Mouse (Mus musculus) kidney, postnatal 0 days (tissue): Measurements from ENCODE around the gene Gid4. TPM values are rescaled to one million over a fixed set of nuclear protein-coding genes. Genes with fewer than 3 reads are reported as not detected.
A peak's percentile ranks its signal among the peaks of the same experiment; 100 is the strongest.

ENCODE experiments used
- ATAC-seq: fragments of 200-750 bp; cut with Nextera tagmentation; replicated peaks from 2 replicates; pipeline ENCODE4 v1.8.0; 2017; ENCODE audit warnings: low read depth, moderate number of reproducible peaks, moderate TSS enrichment, moderate library complexity; ENCODE audit not compliant: low FRiP score
- DNase-seq: peaks from one replicate; pipeline ENCODE4 v3.0.0-alpha.2; 2016; ENCODE audit warnings: low spot score
- H3K27ac ChIP-seq: fragments of 300-500 bp; sonication (generic); 2 replicates; pipeline ENCODE4 v1.5.1; 2014; ENCODE audit warnings: mild to moderate bottlenecking
- H3K27me3 ChIP-seq: fragments of 300-500 bp; sonication (generic); 2 replicates; pipeline ENCODE4 v1.6.1; 2014; ENCODE audit warnings: low read length, mixed read lengths; ENCODE audit not compliant: insufficient read depth
- H3K36me3 ChIP-seq: fragments of 300-500 bp; sonication (generic); 2 replicates; pipeline ENCODE4 v1.6.1; 2014; ENCODE audit warnings: low read length, mixed read lengths; ENCODE audit not compliant: insufficient read depth
- H3K4me1 ChIP-seq: fragments of 300-500 bp; sonication (generic); replicated peaks from 2 replicates; pipeline ENCODE4 v1.6.1; 2014; ENCODE audit warnings: antibody characterized with exemption, low read length, mixed read lengths; ENCODE audit not compliant: insufficient read depth
- H3K4me2 ChIP-seq: fragments of 300-500 bp; sonication (generic); 2 replicates; pipeline ENCODE4 v1.6.1; 2014; ENCODE audit warnings: mild to moderate bottlenecking, low read length, moderate library complexity, mixed read lengths
- H3K4me3 ChIP-seq: fragments of 300-500 bp; sonication (generic); replicated peaks from 2 replicates; pipeline ENCODE4 v1.5.1; 2014; ENCODE audit warnings: low read depth, low read length
- H3K9ac ChIP-seq: fragments of 300-500 bp; sonication (generic); 2 replicates; pipeline ENCODE4 v1.6.1; 2014; ENCODE audit warnings: low read depth, low read length
- H3K9me3 ChIP-seq: fragments of 300-500 bp; sonication (generic); replicated peaks from 2 replicates; pipeline ENCODE4 v1.6.1; 2016; ENCODE audit warnings: low read length, inconsistent platforms, mixed read lengths
- CTCF ChIP-seq: IDR thresholded peaks from 2 replicates; pipeline ENCODE4 v1.5.1; 2016; ENCODE audit warnings: antibody characterized with exemption, low read depth, mild to moderate bottlenecking, moderate library complexity
- WGBS: fragments of 180-500 bp; shearing (Covaris S2); extraction: QIAGEN DNeasy Blood & Tissue Kit; methylation state at CpG from one replicate; pipeline ENCODE4 v1.1.7; 2014; 5-methylcytosine and 5-hydroxymethylcytosine counted together
- polyA plus RNA-seq: library from polyadenylated mRNA; unstranded; fragments of >200 nt; fragmentation: Nextera tagmentation; extraction: Ambion mirVana; gene quantifications from 2 replicates; pipeline ENCODE4 v1.2.1, GENCODE M21; 2015

Gid4 gene
- polyA plus RNA-seq, 1 experiment from 2014 or later, result 18.3 TPM

- Histone ChIP-seq H3K36me3 (no peaks in the 10 kb centered on the region), H3K4me2 (peak overlapping the region; percentile 21), H3K4me3 (no peak overlapping the region), H3K27me3 (no peaks in the 10 kb centered on the region), H3K9me3 (no peaks in the 10 kb centered on the region), H3K27ac (no peak overlapping the region), H3K9ac (no peak overlapping the region), H3K4me1 (no peaks in the 10 kb centered on the region)
- 10% methylated on average over 16 of the region's 16 CpGs for WGBS
- no peak for TF ChIP-seq CTCF
- DNase-seq (no peak), ATAC-seq (no peak)
These were observed 32.1 kb upstream of the Gid4 start for GRCm38 (mm10) chr11:60384762-60385421.

- ATAC-seq, result no peak
- 83% methylated on average over 5 of the region's 5 CpGs for WGBS
- Histone ChIP-seq H3K9me3 (no peaks in the 10 kb centered on the region), H3K36me3 (no peaks in the 10 kb centered on the region), H3K9ac (no peak overlapping the region), H3K4me1 (no peaks in the 10 kb centered on the region), H3K4me3 (no peak overlapping the region), H3K27ac (no peak overlapping the region), H3K4me2 (no peak overlapping the region), H3K27me3 (no peaks in the 10 kb centered on the region)
- DNase-seq, result no peak
- TF ChIP-seq CTCF, result no peak
These were observed 31.0 kb upstream of the Gid4 start for GRCm38 (mm10) chr11:60385946-60386345.

GRCm38 (mm10) chr11:60387944-60388343 lies 29.0 kb upstream of the Gid4 start:
- DNase-seq, result no peak
- no peaks in the 10 kb centered on the region for H3K27me3 ChIP-seq
- 83% methylated on average over 2 of the region's 2 CpGs for WGBS
- H3K4me2 ChIP-seq, result no peak overlapping the region
- no peaks in the 10 kb centered on the region for H3K9me3 ChIP-seq
- no peak overlapping the region for H3K9ac ChIP-seq
- TF ChIP-seq CTCF, result no peak
- H3K4me3 ChIP-seq, result no peak overlapping the region
- ATAC-seq, result no peak
- H3K27ac ChIP-seq, result no peak overlapping the region
- H3K36me3 ChIP-seq, result no peaks in the 10 kb centered on the region
- H3K4me1 ChIP-seq, result no peaks in the 10 kb centered on the region

GRCm38 (mm10) chr11:60391346-60391745 lies 25.6 kb upstream of the Gid4 start:
- no peaks in the 10 kb centered on the region for H3K36me3 ChIP-seq
- no peaks in the 10 kb centered on the region for H3K4me1 ChIP-seq
- H3K9ac ChIP-seq, result no peak overlapping the region
- no peaks in the 10 kb centered on the region for H3K27me3 ChIP-seq
- no peak for ATAC-seq
- H3K4me2 ChIP-seq, result no peak overlapping the region
- no peak for DNase-seq
- H3K4me3 ChIP-seq, result no peak overlapping the region
- H3K27ac ChIP-seq, result no peak overlapping the region
- no peak for TF ChIP-seq CTCF
- 84% methylated on average over 6 of the region's 6 CpGs for WGBS
- H3K9me3 ChIP-seq, result no peaks in the 10 kb centered on the region

- H3K4me3 ChIP-seq, result no peak overlapping the region
- no peak for DNase-seq
- 63% methylated on average over 6 of the region's 6 CpGs for WGBS
These were observed 20.4 kb upstream of the Gid4 start for GRCm38 (mm10) chr11:60396546-60396945.

GRCm38 (mm10) chr11:60397172-60397571 lies 19.8 kb upstream of the Gid4 start:
- Histone ChIP-seq H3K4me2 (no peak overlapping the region), H3K27ac (no peak overlapping the region), H3K27me3 (no peaks in the 10 kb centered on the region), H3K4me1 (no peaks in the 10 kb centered on the region), H3K9me3 (no peaks in the 10 kb centered on the region), H3K36me3 (peaks cover 7% of the 10 kb centered on the region; the same call in 1 of the 2 replicates), H3K9ac (no peak overlapping the region), H3K4me3 (no peak overlapping the region)
- no peak for DNase-seq
- no peak for ATAC-seq
- 83% methylated on average over 2 of the region's 2 CpGs for WGBS
- no peak for TF ChIP-seq CTCF

More at GRCm38 (mm10) chr11:60396546-60396945, 20.4 kb upstream of the Gid4 start:
- TF ChIP-seq CTCF, result no peak
- ATAC-seq, result no peak
- no peaks in the 10 kb centered on the region for H3K27me3 ChIP-seq
- H3K27ac ChIP-seq, result no peak overlapping the region
- no peak overlapping the region for H3K9ac ChIP-seq
- no peak overlapping the region for H3K4me2 ChIP-seq
- H3K9me3 ChIP-seq, result no peaks in the 10 kb centered on the region
- H3K4me1 ChIP-seq, result no peaks in the 10 kb centered on the region
- H3K36me3 ChIP-seq, result peaks cover 7% of the 10 kb centered on the region; the same call in 1 of the 2 replicates

- Histone ChIP-seq H3K9ac (no peak overlapping the region), H3K27ac (no peak overlapping the region), H3K4me3 (no peak overlapping the region), H3K9me3 (no peaks in the 10 kb centered on the region), H3K27me3 (no peaks in the 10 kb centered on the region), H3K4me1 (no peaks in the 10 kb centered on the region), H3K4me2 (no peak overlapping the region), H3K36me3 (peaks cover 32% of the 10 kb centered on the region)
- no peak for TF ChIP-seq CTCF
- DNase-seq (no peak), ATAC-seq (no peak)
- WGBS, result 94% methylated on average over 1 of the region's 1 CpGs
These were observed 10.3 kb upstream of the Gid4 start for GRCm38 (mm10) chr11:60406606-60407005.
